ENCODE assay signal across 11 mouse cellular contexts in the genomic region with DNA sequence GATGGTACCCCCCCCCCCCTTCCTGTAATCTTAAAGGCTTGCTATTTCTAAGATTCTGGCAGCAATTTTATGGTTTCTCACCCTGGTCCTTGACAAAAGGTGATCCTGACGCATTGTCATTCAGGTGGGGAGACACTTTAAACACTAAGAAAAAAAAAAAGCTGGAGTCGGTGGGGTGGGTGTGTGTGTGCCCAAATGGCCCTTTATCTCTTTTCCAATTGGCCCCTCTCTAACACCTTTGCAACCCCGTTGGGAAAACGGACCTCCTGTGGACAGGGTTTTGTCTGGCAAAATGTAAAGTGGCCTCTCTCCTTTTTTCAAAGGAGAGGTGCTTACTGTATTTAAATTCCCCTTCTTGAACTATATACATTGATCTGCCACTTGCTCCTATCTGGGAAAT. TPM values are rescaled to one million over a fixed set of nuclear protein-coding genes. Genes with fewer than 3 reads are reported as not detected.
DNase-seq lines count a peak whose midpoint lies in the region; ATAC-seq lines count a peak whose summit lies in the region.
"Had no signal": no experiment of that assay in that cellular context is flagged by ENCODE, and none has a peak within 500 bp of the region (broad histone marks: within the 10 kb centered on the region; RNA-seq: fewer than 3 reads in every experiment).

No protein-coding gene starts in this region.

- no peak overlapping the region for H3K9ac ChIP-seq in heart, embryonic 14.5 days (ENCODE audit: low read length)
- peak overlapping the region; percentile 93 for H3K9ac ChIP-seq in hindbrain, embryonic 11.5 days (ENCODE audit: low read depth, low read length)
- peak overlapping the region; percentile 99 for H3K9ac ChIP-seq in midbrain, embryonic 12.5 days (replicated peaks)

- H3K4me3 ChIP-seq in heart, embryonic 14.5 days (ENCODE audit: control insufficient read depth in 1 of 2, insufficient read depth in 1 of 2, low read depth in 1 of 2, low read length in 2 of 2): peak overlapping the region in 1 of 2 experiments; percentile 90; a peak in 1 of 4 replicates
- H3K4me3 ChIP-seq in hindbrain, embryonic 11.5 days (ENCODE audit: low read depth, low read length): peak overlapping the region; percentile 59
- H3K4me3 ChIP-seq in midbrain, embryonic 12.5 days: peak overlapping the region; percentile 93

- H3K4me2 ChIP-seq in heart, embryonic 14.5 days (ENCODE audit: low read length): peak overlapping the region; percentile 87
- peak overlapping the region; percentile 79 for H3K4me2 ChIP-seq in hindbrain, embryonic 11.5 days (replicated peaks; ENCODE audit: low read depth, low read length)
- peak overlapping the region; percentile 77 for H3K4me2 ChIP-seq in midbrain, embryonic 12.5 days (replicated peaks)

- peaks cover 13 to 20% of the 10 kb centered on the region in 2 experiments for H3K4me1 ChIP-seq in heart, embryonic 14.5 days (ENCODE audit: control insufficient read depth in 2 of 2, insufficient read depth in 2 of 2, low read length in 2 of 2)
- peaks cover 2% of the 10 kb centered on the region; the same call in 1 of the 2 replicates for H3K4me1 ChIP-seq in hindbrain, embryonic 11.5 days (replicated peaks; ENCODE audit: control insufficient read depth, insufficient read depth, low read length)
- H3K4me1 ChIP-seq in midbrain, embryonic 12.5 days: peaks cover 43% of the 10 kb centered on the region

- ATAC-seq in heart, embryonic 14.5 days (ENCODE audit: insufficient number of reproducible peaks, insufficient read depth, low FRiP score, low read depth): no peak
- no peak for ATAC-seq in hindbrain, embryonic 11.5 days (ENCODE audit: low FRiP score)
- ATAC-seq in midbrain, embryonic 12.5 days (ENCODE audit: low FRiP score, low read depth): no peak

- H3K9me3 ChIP-seq in heart, embryonic 14.5 days (ENCODE audit: control insufficient read depth, low read length): no peaks in the 10 kb centered on the region
- no peaks in the 10 kb centered on the region for H3K9me3 ChIP-seq in hindbrain, embryonic 11.5 days (ENCODE audit: control insufficient read depth, low read length)
- no peaks in the 10 kb centered on the region for H3K9me3 ChIP-seq in midbrain, embryonic 12.5 days

- WGBS in heart, embryonic 14.5 days: 51% methylated on average over 4 of the region's 4 CpGs
- 2% methylated on average over 4 of the region's 4 CpGs for WGBS in hindbrain, embryonic 11.5 days
- WGBS in midbrain, embryonic 12.5 days: 2% methylated on average over 4 of the region's 4 CpGs

- H3K36me3 ChIP-seq in heart, embryonic 14.5 days (ENCODE audit: control insufficient read depth, insufficient read depth, low read length): no peaks in the 10 kb centered on the region
- no peaks in the 10 kb centered on the region for H3K36me3 ChIP-seq in hindbrain, embryonic 11.5 days (ENCODE audit: control insufficient read depth, insufficient read depth, low read length)
- no peaks in the 10 kb centered on the region for H3K36me3 ChIP-seq in midbrain, embryonic 12.5 days

- H3K27ac ChIP-seq in heart, embryonic 14.5 days (replicated peaks in 1 of 2; ENCODE audit: control insufficient read depth in 1 of 2, insufficient read depth in 1 of 2, low read depth in 2 of 2, low read length in 2 of 2): no peak overlapping the region
- H3K27ac ChIP-seq in hindbrain, embryonic 11.5 days (ENCODE audit: low read depth, low read length): no peak overlapping the region
- H3K27ac ChIP-seq in midbrain, embryonic 12.5 days (replicated peaks): no peak overlapping the region

- H3K27me3 ChIP-seq in heart, embryonic 14.5 days (ENCODE audit: control insufficient read depth, insufficient read depth, low read length): no peaks in the 10 kb centered on the region
- no peaks in the 10 kb centered on the region for H3K27me3 ChIP-seq in hindbrain, embryonic 11.5 days (ENCODE audit: control insufficient read depth, insufficient read depth, low read length)
- H3K27me3 ChIP-seq in midbrain, embryonic 12.5 days: no peaks in the 10 kb centered on the region

- intact Hi-C loops in heart, postnatal 36 days (cut with DNase I): loop anchor here (5.0 kb wide), 2 partner anchors 88 to 208 kb away; no protein-coding TSS in a partner anchor

- no peak for DNase-seq in heart, postnatal 36 days
- peak; percentile 54 for DNase-seq in ZHBTc4 (ENCODE audit: low read depth, low spot score)
- DNase-seq in hindbrain, embryonic 11.5 days (ENCODE audit: low spot score): no peak
- no peak for DNase-seq in gastrocnemius, adult 18-20 months (ENCODE audit: low spot score)
- no peak for DNase-seq in retina, postnatal 1 day
- DNase-seq in kidney, adult 18-20 months: no peak
- DNase-seq: cerebellum, adult 11-12 months; layer of hippocampus, adult 9-11 months; right cerebral cortex, postnatal 25 days had no signal

RNA-seq across cellular contexts. Expression of gene Cachd1, which starts 2.5 kb away (rescaled TPM):
- polyA plus RNA-seq in heart, embryonic 14.5 days (2014; fragmentation: Nextera tagmentation; extraction: Ambion mirVana): 9.2 and 12.3 TPM in 2 replicates
- 1 to 10 TPM; 3.5 to 4.8 TPM for total RNA-seq in heart, postnatal 36 days (2021)
- polyA plus RNA-seq in hindbrain, embryonic 11.5 days (2014; fragmentation: Nextera tagmentation; extraction: Ambion mirVana): 23.4 and 26.0 TPM in 2 replicates
- 50.8 and 56.5 TPM in 2 replicates for polyA plus RNA-seq in midbrain, embryonic 12.5 days (2016; fragmentation: Nextera tagmentation; extraction: Ambion mirVana)
- 1 to 10 TPM; 3.2 to 4.1 TPM for total RNA-seq in gastrocnemius, adult 18-20 months (2021)
